Mouse (Mus musculus): ENCODE results near the gene Cant1.

The Cant1 gene

DNA sequence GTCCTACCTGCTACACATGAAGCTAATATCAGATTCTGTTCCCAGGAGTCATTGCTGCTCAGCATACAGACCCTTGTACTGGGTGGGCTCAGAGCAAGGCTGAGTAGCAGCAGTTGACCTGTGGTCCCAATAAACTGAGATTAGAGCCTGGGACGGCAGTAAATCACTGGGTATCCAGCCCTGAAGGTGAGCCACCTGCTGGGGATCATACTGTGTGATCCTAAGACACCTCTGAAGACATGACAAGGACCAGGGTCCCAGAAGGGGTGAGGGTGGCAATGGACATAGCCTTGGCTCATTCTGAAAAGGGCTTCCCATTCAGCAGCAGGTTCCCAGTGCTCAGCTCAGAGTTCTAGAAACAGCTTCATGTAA is 8.8 kb downstream of the Cant1 start:
- in situ Hi-C loops (cut with MboI; ENCODE audit: unreplicated experiment in 2 of 2) = no loop called here

DNA sequence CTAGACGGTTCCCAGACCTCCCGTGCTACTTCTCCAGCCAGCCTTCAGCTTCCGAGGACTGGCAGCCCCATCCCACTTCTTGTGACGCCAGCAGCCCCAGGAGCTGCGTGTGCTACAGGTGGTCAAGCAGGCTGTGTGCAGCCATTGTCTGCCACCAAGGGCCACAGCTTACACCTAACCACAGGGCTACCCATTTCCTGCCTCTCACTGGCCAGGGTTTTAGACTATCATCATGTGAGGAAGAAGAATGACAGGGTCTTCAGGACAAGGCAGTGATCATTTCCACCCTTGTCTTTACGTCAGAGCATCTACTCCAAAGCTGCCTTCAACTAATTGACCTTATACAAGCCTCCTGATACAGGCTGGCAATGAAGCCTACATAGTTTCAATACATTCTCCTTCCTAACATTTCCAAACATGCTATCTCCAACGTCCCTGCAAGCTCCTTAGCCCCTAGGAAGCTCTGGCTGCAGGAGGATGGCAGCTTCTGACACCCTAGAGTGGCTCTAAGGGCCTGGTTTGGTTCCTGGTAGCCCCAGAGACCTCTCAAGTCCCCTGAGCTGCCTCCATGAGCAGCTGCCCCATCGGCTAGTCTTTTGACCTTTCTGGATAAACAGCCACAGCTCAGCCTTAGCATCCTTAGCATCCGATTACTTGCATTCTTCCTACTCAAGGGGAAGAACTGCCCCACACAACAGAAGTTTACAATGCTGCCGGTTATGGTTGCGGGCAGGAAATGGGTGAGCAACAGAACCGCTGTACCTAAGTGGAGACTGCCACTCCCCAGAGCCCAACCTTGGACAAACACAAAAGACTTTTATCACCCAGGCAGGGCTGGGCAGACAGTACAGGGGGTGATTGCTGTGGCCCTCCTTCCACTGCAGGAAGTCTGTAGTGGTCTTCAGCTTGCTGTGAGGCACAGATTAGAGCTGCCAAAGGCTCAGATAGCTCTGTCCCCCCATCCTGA is 9.5 kb downstream of the Cant1 start:
- in situ Hi-C loops (cut with MboI; ENCODE audit: unreplicated experiment in 2 of 2) = no loop called here

DNA sequence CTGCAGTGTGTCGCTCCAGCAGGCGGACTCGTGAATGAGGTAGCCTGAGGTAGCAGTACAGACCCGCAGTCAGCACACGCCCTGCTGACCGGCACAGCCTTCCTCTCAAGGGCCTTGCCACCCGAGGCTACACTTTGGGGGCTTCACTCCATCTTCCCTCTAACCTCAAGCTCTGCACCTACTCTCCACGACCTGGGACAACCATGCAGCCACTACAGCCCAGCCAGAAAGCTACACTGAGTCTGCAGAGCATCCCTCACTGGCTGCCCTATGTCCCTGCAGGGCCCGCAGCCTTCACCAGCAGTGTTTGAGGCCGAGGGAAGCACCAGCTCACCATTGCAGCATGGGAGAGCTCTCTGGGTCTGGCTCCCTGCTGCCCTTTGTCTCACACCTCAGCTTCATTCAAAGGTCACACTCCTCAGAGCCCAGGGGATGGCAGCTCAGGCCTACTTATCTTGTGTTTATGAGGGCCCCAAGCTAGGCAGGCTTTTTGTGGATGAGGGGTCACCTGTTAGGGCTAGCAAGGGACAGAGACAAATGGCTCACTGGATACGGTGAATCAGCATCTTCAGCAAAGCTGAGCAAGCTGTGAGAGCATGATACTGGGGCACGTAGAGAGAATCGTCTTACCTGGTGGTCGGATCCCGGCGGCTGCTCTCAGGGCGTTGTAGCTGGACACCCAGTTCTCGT is 10.7 kb downstream of the Cant1 start:
- in situ Hi-C loops (cut with MboI; ENCODE audit: unreplicated experiment in 2 of 2) = no loop called here

DNA sequence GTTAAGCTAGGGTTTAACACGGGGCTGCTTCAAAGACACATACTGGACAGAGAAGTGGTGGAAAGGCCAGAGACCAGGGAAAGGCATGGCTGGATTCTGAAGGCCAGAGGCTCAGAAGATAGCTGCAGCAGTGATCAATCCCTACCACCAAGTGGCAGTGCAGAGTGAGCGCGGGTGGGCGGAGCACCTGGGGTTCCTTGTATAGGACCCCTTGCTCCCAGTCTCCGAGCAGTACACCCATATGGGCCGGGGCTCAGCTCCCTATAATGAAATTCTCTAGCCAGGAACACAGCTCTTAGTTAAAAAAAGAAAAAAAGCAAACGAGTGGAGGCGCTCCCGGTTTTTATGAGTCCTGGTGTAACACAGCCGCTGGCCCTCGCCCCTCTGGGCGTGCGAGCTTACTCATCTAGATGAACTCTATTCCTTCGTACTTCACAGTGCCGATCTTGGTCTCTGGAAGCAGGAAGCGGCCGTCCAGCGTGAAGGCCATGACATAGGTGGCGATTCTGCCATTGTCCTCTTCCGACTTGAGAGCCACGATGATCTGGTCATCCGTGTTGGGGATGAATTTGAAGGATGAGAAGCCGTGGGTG is 11.5 kb downstream of the Cant1 start:
- in situ Hi-C loops (cut with MboI; ENCODE audit: unreplicated experiment in 2 of 2) = no loop called here

DNA sequence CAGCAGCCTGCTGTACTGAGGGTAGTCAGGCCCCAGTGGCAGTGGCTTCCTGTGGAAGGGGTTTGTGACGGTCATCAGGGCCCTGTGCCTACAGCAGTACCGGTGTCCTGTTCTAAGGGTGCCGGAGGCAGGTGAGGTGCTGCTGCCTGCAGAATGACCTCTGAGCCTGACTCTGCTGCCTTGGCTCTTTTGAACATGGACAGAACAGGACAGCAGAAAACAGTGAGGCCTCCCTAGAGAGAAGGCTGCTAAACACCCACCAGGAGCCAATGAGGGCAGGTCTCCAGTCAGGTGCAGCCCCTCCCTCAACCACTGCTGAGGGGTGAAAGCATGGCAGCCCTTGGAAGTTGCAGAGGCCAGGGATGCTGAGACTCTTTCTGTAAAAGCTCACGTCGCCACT is 12.4 kb downstream of the Cant1 start:
- in situ Hi-C loops (cut with MboI; ENCODE audit: unreplicated experiment in 2 of 2) = no loop called here

DNA sequence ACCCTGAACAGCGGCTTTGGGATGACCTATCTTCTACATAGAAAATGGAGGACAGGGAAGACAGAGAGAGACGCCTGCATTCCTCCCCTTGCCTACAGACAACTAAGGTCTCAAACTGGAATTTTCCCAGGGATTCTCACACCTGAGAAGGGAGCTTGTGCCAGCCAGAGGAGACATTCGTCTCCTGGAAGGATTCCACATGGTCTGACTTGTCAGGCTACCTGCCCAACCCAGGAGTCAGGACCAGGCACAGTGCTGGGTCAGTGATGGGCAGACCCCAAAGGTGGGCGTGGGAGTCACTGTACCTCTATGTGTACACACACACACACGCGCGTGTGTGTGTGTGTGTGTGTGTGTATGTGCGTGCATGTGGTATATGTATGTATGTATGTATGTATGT is 13.6 kb downstream of the Cant1 start:
- in situ Hi-C loops (cut with MboI; ENCODE audit: unreplicated experiment in 2 of 2) = no loop called here

DNA sequence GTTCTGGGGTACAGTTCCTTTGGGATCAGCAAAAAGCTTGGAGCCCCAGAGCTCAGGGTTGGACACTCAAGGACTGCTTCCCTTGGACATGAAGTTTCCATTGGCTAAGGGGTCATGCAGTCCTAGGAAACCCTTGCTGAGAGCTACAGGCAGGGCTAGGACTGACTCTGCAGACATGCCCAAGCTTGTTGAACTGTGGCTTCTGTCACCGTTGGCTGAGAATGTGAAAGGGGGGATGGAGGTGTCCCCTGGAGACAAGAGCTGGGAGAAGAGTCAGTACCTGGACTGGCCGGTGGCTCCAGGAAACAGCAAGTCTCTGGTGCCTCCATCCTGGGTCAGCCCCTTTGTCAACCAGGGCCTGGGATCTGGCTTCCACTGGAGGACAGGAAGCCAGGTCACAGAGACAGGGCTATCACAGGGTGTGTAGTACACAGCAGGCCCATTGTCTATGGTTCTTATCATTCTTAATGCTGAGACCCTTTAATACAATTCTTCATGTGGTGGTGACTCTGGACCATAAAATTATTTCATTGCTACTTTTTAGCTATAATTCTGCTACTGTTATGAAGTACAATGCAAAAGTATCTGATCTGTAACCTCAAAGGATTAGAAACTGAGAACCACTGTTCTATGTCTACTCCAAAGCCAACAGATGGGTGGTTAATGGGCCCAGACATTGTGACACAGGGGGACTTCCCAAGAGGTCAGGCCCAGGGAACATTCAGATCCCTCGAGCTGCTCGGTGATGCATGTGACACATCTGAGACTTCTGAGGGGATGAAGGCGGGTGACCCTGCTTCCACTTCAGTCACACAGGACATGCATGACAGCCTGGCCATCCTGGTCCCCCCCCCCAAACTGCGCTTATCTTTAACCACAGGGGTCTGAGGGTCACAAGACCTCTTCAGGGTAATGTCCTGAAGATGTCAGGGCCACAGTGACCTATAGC is 14.7 kb downstream of the Cant1 start:
- in situ Hi-C loops (cut with MboI; ENCODE audit: unreplicated experiment in 2 of 2) = no loop called here

DNA sequence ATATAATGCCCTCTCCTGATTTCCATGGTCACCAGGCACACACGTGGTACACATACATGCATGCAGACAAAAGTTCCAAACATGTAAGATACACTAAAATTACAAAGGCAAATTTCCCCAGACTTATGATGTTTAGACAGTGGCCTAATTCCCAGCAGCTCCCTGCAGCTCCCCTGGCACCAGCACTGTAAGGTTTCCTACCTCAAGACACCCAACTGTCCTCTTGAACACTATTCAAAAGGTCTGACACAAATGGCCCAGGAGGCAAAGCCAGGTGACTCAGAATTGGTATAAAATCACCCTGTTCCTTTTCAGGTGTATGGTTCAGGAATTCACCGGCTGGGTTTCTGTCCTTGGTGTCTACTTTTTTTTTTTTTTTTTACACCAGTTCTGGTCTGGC is 15.7 kb downstream of the Cant1 start:
- in situ Hi-C loops (cut with MboI; ENCODE audit: unreplicated experiment in 2 of 2) = no loop called here

DNA sequence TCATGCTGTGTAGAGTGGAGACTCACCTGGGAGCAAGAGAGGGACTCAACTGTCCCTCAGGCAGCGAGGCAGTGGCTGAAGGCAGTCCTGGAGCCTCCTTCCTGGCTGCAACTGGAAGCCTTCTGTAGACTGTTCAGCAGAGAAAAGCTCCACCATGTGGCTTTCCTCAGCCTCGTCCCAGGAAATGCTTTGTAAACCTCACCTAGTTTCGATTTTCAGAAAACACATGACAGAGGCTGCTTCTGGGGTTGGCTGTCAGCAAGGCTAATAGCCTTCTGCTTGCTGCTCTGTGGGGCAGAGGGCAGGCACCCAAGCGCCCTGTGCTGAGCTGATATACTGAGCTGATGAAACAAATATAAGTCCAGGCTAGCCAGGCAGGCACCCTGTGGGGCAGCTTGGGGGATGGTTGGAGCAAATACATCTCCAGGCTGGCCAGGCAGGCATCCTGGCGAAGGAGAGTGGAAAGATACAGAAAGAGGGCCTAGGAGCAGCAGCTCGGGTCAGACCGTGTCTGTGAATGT is 17.1 kb downstream of the Cant1 start, which contains the start of gene Lgals3bp:
Gene Lgals3bp, minus strand, starts transcription at position 333 of the 521 bp plus-strand sequence.
- in situ Hi-C loops (cut with MboI; ENCODE audit: unreplicated experiment in 2 of 2) = no loop called here

DNA sequence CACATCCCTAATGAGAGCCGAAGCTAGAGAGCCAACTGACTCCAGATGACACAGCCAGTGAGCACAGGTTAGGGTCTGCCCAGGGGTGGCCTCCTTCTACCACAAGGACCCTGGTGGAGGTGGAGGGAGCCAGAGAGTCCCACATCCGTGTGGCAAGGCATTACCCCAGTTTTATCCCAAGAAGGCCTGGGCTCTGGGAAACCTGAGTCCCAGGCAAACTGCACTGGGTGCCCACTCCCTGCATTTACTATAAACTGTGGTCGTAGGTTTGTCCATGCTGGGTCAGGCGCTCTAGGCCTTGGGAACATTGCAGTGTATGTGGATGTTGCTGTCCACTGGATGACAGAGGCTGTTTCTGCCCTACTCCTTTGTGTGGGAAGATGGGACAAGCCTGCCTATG is 17.7 kb downstream of the Cant1 start:
- in situ Hi-C loops (cut with MboI; ENCODE audit: unreplicated experiment in 2 of 2) = no loop called here

DNA sequence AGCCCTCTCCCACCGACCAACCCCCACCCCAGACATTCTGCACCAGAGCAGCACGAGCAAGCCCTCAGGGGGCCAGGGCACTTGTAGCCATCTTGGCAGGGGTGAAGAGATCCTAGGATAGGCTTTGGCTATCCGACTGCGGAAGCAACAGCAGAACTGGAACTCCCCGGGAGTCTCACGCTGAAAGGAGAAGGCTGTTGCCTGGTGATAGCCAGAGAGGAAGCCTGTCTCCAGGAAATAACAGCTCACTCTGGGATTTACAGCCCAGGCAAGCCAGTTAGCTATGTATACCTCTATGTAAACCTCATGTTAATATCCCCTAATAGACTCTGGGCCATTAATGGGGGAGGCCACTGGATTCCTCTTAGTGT is 18.3 kb downstream of the Cant1 start:
- in situ Hi-C loops (cut with MboI; ENCODE audit: unreplicated experiment in 2 of 2) = no loop called here

DNA sequence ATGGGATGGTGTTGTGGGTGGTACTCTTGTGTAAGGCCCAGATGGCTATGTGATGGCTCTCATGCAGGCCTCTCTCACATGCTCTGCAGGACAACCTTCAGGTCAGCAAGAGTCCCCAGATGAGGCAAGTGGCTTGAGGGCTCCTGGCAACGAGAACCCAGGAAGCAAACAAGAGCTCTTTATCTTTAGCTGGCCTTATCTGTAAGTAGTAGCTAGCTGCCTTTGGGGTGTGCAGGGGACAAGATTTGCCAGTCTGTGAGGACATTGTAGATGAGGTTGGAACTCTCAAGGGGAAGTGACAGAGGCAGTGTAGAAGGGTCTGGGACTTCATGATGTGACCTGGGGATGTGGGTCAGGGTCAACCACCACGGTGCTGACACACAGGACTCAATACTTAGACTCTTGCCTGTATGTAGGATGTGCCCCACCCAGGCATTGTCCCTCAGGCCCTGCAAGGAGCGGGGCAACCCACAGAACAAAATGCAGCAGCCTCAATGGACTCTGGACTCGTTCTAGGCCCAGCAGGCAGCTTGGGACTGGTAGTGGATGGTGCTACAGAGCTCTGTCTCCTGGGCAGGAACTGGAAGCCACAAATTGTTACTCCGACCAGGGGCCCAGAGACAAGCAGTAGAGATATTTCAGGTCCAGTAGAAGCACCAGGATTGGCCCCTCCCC is 18.9 kb downstream of the Cant1 start:
- in situ Hi-C loops (cut with MboI; ENCODE audit: unreplicated experiment in 2 of 2) = loop anchor here in 1 of 2 experiments (25.0 kb wide), 1 partner anchor 538 kb away; the partner anchor contains the start of genes Tha1 and Tmem235

DNA sequence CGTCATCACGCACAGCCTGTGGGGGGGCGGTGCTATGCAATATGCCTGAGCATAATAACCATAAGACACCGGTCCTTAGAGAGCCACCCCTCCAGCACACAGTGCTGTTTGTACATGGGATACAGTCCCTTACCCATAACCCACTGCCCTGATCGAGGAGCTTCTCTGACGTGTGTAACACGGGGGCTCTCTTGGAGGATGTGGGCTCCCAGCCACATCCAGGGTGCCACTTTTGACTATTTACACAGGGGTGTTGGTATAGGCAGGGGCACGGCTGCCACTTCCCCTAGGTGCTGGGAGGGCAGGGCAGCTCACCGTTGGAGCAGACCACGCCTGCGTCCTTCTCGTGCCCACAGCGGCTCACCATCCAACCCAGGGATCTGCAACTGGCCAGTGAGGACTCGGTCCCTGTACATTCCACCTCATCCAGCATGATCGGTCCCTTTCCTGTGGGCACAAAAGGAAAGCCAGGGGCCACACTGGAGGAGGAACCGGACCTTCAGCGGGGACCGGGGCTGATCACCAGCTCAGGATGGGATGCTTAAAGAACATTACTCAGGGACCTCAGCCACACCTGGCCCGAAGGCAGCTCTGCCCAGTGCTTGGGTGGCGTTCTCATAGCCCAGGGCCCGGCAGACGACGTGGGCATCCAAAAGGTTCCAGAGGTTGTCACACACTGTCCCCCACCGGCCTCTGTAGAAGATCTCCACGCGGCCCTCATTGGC is 20.9 kb downstream of the Cant1 start:
- in situ Hi-C loops (cut with MboI; ENCODE audit: unreplicated experiment in 2 of 2) = loop anchor here in 1 of 2 experiments (25.0 kb wide), 1 partner anchor 536 kb away; the partner anchor contains the start of genes Tha1 and Tmem235

DNA sequence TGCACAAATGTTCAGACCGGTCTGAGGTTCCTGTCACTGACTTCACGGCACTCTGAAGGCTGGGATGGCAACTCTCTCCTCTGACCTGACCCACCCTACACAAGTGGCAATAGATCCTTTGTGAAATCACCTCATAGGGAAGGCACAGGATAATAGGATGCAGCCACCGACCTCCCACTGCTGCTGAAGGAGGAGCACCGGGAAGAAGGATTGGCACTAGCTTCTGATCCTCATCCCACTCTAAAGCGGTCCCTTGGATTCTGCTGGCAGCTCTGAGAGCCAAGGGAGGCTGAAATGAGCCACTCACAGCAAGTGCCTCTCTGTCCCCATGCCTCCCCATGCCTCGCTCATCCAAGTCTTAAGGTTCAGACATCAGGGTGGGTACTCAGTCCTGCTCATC is 24.3 kb downstream of the Cant1 start:
- in situ Hi-C loops (cut with MboI; ENCODE audit: unreplicated experiment in 2 of 2) = loop anchor here in 1 of 2 experiments (25.0 kb wide), 1 partner anchor 532 kb away; the partner anchor contains the start of genes Tha1 and Tmem235

DNA sequence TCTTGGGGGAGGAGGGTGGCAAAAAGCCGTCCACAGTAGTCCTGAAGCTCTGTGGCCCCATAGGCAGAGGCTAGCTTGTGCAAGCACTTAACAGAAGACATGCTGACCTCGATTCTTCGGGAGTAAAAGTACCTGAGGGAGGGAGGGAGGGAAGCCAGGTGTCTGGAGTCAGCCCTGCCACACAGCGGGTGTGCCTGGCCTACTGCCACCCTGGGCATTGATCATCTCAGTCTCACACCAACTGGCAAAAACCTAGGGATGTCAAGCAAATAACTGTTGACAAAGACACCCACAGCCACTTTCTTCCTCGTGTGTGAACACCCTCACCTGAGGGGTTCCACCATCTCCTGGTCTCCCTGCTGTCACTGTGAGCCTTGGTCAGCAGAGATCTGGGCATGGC is 24.9 kb downstream of the Cant1 start:
- in situ Hi-C loops (cut with MboI; ENCODE audit: unreplicated experiment in 2 of 2) = loop anchor here in 1 of 2 experiments (25.0 kb wide), 1 partner anchor 532 kb away; the partner anchor contains the start of genes Tha1 and Tmem235

DNA sequence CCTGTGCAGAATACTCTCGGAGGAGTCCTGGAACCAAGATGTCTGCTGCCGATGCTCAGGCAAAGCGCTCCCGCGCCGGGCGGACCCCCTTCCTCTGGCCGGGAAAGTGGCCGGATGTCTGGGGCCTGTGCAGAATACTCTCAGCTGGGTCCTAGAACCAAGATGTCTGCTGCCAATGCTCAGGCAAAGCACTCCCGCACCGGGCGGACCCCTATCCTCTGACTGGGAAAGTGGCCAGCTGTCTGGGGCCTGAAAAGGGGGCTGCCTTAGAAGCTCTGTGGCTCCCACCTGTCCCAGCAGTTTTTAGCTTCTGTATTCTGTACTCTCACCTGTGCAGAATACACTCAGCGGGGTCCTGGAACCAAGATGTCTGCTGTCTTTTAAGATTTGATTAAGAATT is 31.1 kb downstream of the Cant1 start:
- in situ Hi-C loops (cut with MboI; ENCODE audit: unreplicated experiment in 2 of 2) = loop anchor here in 1 of 2 experiments (25.0 kb wide), 1 partner anchor 526 kb away; the partner anchor contains the start of genes Tha1 and Tmem235

DNA sequence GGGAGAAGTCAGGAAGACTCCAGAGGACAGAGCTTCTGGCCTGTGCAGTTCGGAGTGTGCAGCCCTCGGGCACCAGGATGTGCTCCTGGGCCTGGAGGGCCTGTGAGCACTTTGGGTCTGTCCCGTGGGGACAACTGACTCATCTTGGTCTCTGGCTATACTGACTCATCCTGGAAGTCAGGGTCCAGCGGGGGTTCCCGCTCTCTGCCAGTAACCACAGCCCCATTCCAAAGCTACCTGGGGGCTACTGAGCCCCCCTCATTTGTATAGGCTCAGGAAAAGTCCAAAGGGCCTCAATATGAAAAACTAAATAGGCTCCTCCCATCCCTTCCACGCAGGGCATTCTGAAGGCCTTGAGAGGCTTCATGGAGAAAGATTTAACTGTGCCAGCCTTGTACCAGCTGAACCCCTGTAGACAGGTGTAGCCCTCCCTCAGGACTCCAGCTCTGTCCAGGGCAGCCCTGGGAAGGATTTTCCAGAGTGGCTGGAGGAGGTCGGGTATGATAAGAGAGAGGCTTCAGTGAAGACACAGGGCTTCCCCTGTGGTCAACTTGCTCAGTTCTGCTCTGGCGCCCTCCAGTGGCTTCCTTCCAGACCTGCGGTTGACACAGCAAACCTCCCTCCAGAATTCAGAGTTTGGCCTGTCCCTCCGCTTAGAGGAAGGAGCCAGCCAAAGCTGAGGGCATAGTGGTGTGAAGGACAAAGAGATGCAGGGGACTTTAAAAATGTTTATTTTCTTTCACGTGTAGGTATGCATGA is 39.5 kb downstream of the Cant1 start:
- in situ Hi-C loops (cut with MboI; ENCODE audit: unreplicated experiment in 2 of 2) = loop anchor here (5.0 to 25.0 kb wide), 2 partner anchors 297 to 517 kb away; partner anchors contain the start of genes Tha1 (in 1 of the 2) and Tmem235 (in 1 of the 2)
